Mouse (Mus musculus): ENCODE measurements around the gene F2rl2. TPM values are rescaled to one million over a fixed set of nuclear protein-coding genes. Genes with fewer than 3 reads are reported as not detected.
A peak's percentile ranks its signal among the peaks of the same experiment; 100 is the strongest.

F2rl2 gene
- polyA plus RNA-seq, 1 experiment from 2014 or later = 0.84 TPM

DNA sequence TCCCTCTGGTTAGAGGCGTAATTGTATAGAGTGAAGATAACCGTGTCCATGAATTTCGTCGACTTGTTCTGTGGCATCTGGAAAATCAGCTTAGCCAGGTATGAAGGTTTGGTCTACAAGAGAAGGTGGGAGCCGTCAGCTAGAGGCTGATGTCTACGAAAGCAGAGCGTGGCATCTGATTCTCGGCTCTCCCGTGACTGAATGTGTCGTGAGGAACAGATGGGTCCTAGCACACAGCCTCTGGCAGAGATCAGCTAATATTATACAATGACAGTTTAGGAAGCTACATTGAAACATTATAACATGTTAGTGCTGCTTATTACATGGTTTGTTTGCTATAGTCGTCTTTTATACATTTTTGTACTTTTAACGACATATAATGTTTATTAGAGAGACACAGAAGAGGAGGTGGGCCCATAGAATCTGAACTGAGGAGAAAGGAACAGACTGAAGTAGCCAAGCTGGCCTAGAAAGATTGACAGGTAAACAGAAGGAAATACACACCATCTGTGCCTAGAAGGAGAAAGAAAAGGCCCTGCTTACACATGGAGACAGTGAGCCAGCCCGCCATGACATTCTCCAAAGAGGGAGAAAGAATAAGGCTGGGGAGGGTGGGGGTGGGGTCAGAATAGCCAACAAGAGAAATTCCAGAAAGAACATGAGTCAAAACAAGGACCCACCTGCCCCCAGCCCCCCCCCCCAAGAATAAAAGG is 30.9 kb upstream of the F2rl2 start:
- Histone ChIP-seq H3K9me3 (ENCODE audit: control insufficient read depth, low read length) (no peaks in the 10 kb centered on the region), H3K4me1 (ENCODE audit: control insufficient read depth, insufficient read depth, low read length) (no peaks in the 10 kb centered on the region), H3K27me3 (ENCODE audit: control insufficient read depth, insufficient read depth, low read length) (no peaks in the 10 kb centered on the region), H3K9ac (replicated peaks; ENCODE audit: low read length) (no peak overlapping the region), H3K36me3 (ENCODE audit: control insufficient read depth, insufficient read depth, low read length) (no peaks in the 10 kb centered on the region), H3K4me3 (replicated peaks; ENCODE audit: low read depth, low read length) (no peak overlapping the region), H3K4me2 (ENCODE audit: low read length) (no peak overlapping the region), H3K27ac (replicated peaks; ENCODE audit: low read depth, low read length) (no peak overlapping the region)
- no peak for ATAC-seq (ENCODE audit: low FRiP score, low TSS enrichment)
- DNase-seq = no peak
- WGBS = 74% methylated on average over 13 of the region's 13 CpGs

DNA sequence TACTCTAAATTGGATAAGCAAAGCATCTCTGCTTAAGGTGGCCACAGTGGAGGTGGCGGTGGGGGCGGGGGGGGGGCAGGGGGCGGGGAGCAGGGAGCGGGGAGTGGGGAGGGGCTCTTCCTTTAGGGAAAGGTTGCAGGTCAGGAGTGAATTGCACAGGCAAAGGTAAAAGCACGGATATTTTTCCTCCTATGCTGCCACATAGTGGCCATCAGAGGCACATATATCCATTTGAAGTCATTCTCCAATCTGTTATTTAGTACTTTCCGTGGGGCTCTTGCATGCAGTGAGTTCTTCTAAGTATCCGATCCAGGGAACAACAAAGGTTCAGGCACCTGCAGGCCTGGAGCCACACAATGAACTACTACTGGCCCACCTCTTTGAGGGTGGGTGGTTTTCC is 29.4 kb upstream of the F2rl2 start:
- ATAC-seq (ENCODE audit: low FRiP score, low TSS enrichment) (no peak; the same call in 1 of the 2 replicates), DNase-seq (peak; percentile 69)
- Histone ChIP-seq H3K27ac (replicated peaks; ENCODE audit: low read depth, low read length) (no peak overlapping the region), H3K4me3 (replicated peaks; ENCODE audit: low read depth, low read length) (no peak overlapping the region), H3K9ac (replicated peaks; ENCODE audit: low read length) (no peak overlapping the region), H3K4me1 (ENCODE audit: control insufficient read depth, insufficient read depth, low read length) (no peaks in the 10 kb centered on the region), H3K9me3 (ENCODE audit: control insufficient read depth, low read length) (no peaks in the 10 kb centered on the region), H3K27me3 (ENCODE audit: control insufficient read depth, insufficient read depth, low read length) (no peaks in the 10 kb centered on the region), H3K36me3 (ENCODE audit: control insufficient read depth, insufficient read depth, low read length) (no peaks in the 10 kb centered on the region), H3K4me2 (ENCODE audit: low read length) (no peak overlapping the region)
- WGBS = 29% methylated on average over 7 of the region's 7 CpGs

DNA sequence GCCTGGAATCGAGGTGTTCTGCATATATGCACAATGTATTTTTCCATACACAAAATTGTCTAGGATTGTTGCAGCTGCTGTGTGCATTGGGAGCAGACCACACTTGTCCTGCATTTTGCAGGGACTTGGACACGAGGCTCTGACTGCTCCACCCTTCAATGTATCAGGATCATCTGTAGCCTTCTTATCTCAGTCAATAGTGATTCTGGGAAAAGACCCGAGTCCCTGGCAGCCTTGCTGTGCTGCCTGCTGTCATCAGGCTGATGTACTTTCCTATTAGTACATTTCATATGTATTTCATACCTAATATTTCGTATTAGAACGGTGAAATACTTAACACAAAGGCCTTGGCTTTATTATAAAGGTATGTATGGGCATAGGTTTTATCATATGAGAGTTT is 26.1 kb upstream of the F2rl2 start:
- ATAC-seq (ENCODE audit: low FRiP score, low TSS enrichment) = no peak
- DNase-seq = no peak
- Histone ChIP-seq H3K9ac (replicated peaks; ENCODE audit: low read length) (no peak overlapping the region), H3K36me3 (ENCODE audit: control insufficient read depth, insufficient read depth, low read length) (no peaks in the 10 kb centered on the region), H3K27ac (replicated peaks; ENCODE audit: low read depth, low read length) (no peak overlapping the region), H3K4me2 (ENCODE audit: low read length) (no peak overlapping the region), H3K27me3 (ENCODE audit: control insufficient read depth, insufficient read depth, low read length) (no peaks in the 10 kb centered on the region), H3K9me3 (ENCODE audit: control insufficient read depth, low read length) (no peaks in the 10 kb centered on the region), H3K4me3 (replicated peaks; ENCODE audit: low read depth, low read length) (no peak overlapping the region), H3K4me1 (ENCODE audit: control insufficient read depth, insufficient read depth, low read length) (no peaks in the 10 kb centered on the region)
- 94% methylated on average over 5 of the region's 5 CpGs for WGBS

DNA sequence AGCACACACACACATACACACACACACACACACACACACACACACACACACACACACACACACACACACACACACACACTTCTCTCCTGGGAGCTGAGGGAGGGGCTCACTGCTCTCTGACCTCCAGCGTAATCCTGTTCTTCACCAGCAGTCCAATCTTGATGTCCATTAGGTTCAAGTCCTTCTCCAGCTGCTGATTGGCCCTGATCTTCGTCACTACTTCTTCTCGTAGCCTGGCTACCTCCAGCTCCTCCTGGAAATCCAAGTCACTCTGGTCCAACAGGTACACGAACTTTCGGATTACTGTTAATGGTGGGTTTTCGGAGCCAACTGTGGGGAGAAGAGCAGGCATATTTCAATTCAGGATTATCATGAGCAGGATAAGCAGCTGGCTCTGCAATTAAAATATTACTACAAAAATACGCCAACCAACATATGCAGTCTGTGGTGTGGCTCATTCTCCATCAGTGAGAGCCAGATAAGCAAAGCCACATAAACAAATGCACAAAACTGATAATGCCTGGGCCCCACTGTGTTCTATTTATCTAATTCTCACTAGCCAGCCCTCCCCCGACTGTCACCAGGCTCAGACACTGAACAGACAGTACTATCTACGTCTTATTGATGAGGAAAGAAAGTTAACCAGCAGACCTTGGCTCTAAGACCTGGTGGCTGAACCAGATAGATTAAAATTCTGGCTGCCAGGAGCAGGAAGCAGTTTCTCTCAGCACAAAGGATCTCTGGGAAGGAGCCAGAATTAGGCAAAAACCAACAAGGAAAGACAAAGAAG is 25.4 kb upstream of the F2rl2 start:
- no peak overlapping the region for H3K9ac ChIP-seq (replicated peaks; ENCODE audit: low read length)
- ATAC-seq (ENCODE audit: low FRiP score, low TSS enrichment) = no peak
- H3K27me3 ChIP-seq (ENCODE audit: control insufficient read depth, insufficient read depth, low read length) = no peaks in the 10 kb centered on the region
- peak; percentile 24 for DNase-seq
- no peak overlapping the region for H3K27ac ChIP-seq (replicated peaks; ENCODE audit: low read depth, low read length)
- no peaks in the 10 kb centered on the region for H3K4me1 ChIP-seq (ENCODE audit: control insufficient read depth, insufficient read depth, low read length)
- H3K36me3 ChIP-seq (ENCODE audit: control insufficient read depth, insufficient read depth, low read length) = no peaks in the 10 kb centered on the region
- no peaks in the 10 kb centered on the region for H3K9me3 ChIP-seq (ENCODE audit: control insufficient read depth, low read length)
- 86% methylated on average over 9 of the region's 9 CpGs for WGBS
- no peak overlapping the region for H3K4me3 ChIP-seq (replicated peaks; ENCODE audit: low read depth, low read length)
- no peak overlapping the region for H3K4me2 ChIP-seq (ENCODE audit: low read length)

DNA sequence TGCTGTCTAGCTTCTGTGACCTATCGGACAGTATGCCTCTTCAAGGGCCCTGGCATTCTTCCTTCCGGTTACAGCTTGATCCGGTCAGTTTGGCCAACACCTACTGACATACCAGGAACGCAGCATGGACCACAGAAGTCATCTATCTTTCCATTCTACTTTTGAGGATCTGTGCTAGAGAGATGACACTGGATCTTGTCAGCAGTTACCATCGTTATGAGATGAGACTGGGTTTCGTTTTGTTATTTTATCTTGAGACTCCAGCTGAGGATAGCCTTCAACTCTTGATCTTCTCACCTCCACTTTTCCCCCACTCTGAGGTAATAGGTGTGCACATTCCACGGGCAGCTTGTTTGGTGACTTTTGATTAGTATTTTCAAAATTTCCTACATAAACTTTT is 24.3 kb upstream of the F2rl2 start:
- ATAC-seq (ENCODE audit: low FRiP score, low TSS enrichment) (no peak), DNase-seq (no peak)
- H3K27ac ChIP-seq (replicated peaks; ENCODE audit: low read depth, low read length) = no peak overlapping the region
- H3K27me3 ChIP-seq (ENCODE audit: control insufficient read depth, insufficient read depth, low read length) = no peaks in the 10 kb centered on the region
- H3K36me3 ChIP-seq (ENCODE audit: control insufficient read depth, insufficient read depth, low read length) = no peaks in the 10 kb centered on the region
- H3K4me1 ChIP-seq (ENCODE audit: control insufficient read depth, insufficient read depth, low read length) = no peaks in the 10 kb centered on the region
- H3K4me3 ChIP-seq (replicated peaks; ENCODE audit: low read depth, low read length) = no peak overlapping the region
- 95% methylated on average over 7 of the region's 7 CpGs for WGBS
- no peak overlapping the region for H3K9ac ChIP-seq (replicated peaks; ENCODE audit: low read length)
- no peaks in the 10 kb centered on the region for H3K9me3 ChIP-seq (ENCODE audit: control insufficient read depth, low read length)
- no peak overlapping the region for H3K4me2 ChIP-seq (ENCODE audit: low read length)

DNA sequence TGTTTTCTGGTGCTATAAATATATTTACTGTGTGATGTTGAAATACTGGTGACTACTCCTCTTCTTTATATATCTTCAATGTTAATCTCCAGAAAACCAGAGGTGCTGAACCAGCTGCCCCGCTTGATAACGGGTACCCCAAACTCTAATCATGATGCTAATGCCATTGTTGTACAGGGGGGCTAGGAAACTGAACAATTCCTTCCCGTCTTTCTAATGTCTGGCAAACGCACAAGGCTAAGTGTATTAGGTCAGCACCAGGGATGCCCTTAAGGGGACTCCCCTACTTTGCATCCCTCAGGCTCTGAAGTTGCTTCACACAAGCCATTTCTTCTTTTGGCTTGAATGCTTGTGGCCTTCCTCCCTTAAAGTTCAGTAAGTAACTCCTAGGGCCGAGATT is 17.6 kb upstream of the F2rl2 start:
- Histone ChIP-seq H3K9ac (replicated peaks; ENCODE audit: low read length) (no peak overlapping the region), H3K4me1 (ENCODE audit: control insufficient read depth, insufficient read depth, low read length) (no peaks in the 10 kb centered on the region), H3K27me3 (ENCODE audit: control insufficient read depth, insufficient read depth, low read length) (no peaks in the 10 kb centered on the region), H3K4me2 (ENCODE audit: low read length) (no peak overlapping the region), H3K9me3 (ENCODE audit: control insufficient read depth, low read length) (no peaks in the 10 kb centered on the region), H3K36me3 (ENCODE audit: control insufficient read depth, insufficient read depth, low read length) (no peaks in the 10 kb centered on the region), H3K27ac (replicated peaks; ENCODE audit: low read depth, low read length) (no peak overlapping the region), H3K4me3 (replicated peaks; ENCODE audit: low read depth, low read length) (no peak overlapping the region)
- DNase-seq (no peak), ATAC-seq (ENCODE audit: low FRiP score, low TSS enrichment) (no peak)
- 90% methylated on average over 5 of the region's 5 CpGs for WGBS

DNA sequence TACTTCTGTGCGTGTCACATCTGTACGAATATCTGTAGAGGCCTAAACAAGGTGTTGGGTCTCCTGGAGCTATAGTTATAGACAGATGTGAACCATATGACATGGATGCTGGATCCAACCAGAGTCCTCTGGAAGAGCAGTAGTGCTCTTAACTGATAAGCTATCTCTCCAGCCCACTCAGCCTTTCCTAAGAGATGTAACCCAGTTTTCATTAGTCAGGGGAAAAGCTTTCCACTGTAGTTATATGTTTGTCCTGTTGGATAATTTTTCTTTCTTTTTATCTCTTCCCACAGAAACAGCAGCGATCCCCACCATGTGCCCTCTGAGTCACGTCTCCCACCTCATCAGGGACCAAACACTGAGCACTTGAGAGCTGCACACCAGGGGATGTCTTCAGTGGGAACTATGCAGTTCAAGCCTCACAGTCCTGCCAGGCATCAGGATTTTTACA is 17.1 kb upstream of the F2rl2 start:
- H3K9ac ChIP-seq (replicated peaks; ENCODE audit: low read length) = no peak overlapping the region
- no peaks in the 10 kb centered on the region for H3K4me1 ChIP-seq (ENCODE audit: control insufficient read depth, insufficient read depth, low read length)
- H3K9me3 ChIP-seq (ENCODE audit: control insufficient read depth, low read length) = no peaks in the 10 kb centered on the region
- no peaks in the 10 kb centered on the region for H3K36me3 ChIP-seq (ENCODE audit: control insufficient read depth, insufficient read depth, low read length)
- no peaks in the 10 kb centered on the region for H3K27me3 ChIP-seq (ENCODE audit: control insufficient read depth, insufficient read depth, low read length)
- H3K4me3 ChIP-seq (replicated peaks; ENCODE audit: low read depth, low read length) = no peak overlapping the region
- DNase-seq (no peak), ATAC-seq (ENCODE audit: low FRiP score, low TSS enrichment) (no peak)
- WGBS = 91% methylated on average over 4 of the region's 4 CpGs
- no peak overlapping the region for H3K27ac ChIP-seq (replicated peaks; ENCODE audit: low read depth, low read length)
- H3K4me2 ChIP-seq (ENCODE audit: low read length) = no peak overlapping the region

DNA sequence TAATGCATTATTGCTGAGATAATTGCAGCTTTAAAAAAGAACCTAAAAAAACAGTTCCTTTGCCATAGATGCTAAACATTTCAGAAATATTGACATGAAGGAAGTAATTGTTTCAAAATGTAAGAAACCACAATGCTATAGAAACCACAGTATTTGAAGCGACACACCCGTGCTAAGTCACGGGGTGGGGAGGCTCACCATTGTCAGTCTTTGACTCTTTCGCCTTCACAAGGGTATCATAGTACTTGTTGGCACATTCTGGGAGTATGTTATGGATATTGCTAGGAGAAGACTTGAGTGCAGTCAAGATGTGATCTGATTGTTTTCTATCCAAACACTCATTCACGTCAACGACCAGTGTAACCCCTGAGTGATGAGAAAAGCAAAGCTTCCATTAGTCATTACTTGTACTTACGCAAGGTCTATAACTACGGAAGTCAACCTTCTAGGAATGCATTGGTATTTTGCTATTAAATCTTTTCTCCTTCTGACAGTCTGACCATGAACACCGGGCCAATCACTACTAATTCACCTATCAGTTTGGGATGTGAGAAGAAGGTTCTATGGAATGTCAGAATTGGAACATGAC is 11.9 kb upstream of the F2rl2 start:
- no peak overlapping the region for H3K4me2 ChIP-seq (ENCODE audit: low read length)
- no peak overlapping the region for H3K4me3 ChIP-seq (replicated peaks; ENCODE audit: low read depth, low read length)
- no peak overlapping the region for H3K9ac ChIP-seq (replicated peaks; ENCODE audit: low read length)
- no peak overlapping the region for H3K27ac ChIP-seq (replicated peaks; ENCODE audit: low read depth, low read length)
- H3K36me3 ChIP-seq (ENCODE audit: control insufficient read depth, insufficient read depth, low read length) = no peaks in the 10 kb centered on the region
- H3K9me3 ChIP-seq (ENCODE audit: control insufficient read depth, low read length) = no peaks in the 10 kb centered on the region
- no peak for DNase-seq
- no peaks in the 10 kb centered on the region for H3K27me3 ChIP-seq (ENCODE audit: control insufficient read depth, insufficient read depth, low read length)
- ATAC-seq (ENCODE audit: low FRiP score, low TSS enrichment) = no peak
- 96% methylated on average over 9 of the region's 9 CpGs for WGBS
- no peaks in the 10 kb centered on the region for H3K4me1 ChIP-seq (ENCODE audit: control insufficient read depth, insufficient read depth, low read length)

Data from midbrain, embryonic 14.5 days (tissue).